Mouse (Mus musculus) neural tube, embryonic 12.5 days (tissue): ENCODE measurements at regions not wholly inside any gene's neighbourhood (a gene's known extent, or its start where the extent isn't known, plus 50 kb on each side); places are given as distances from the start of the nearest gene placed in this dataset.
A peak's percentile ranks its signal among the peaks of the same experiment; 100 is the strongest.

Source experiments
- ATAC-seq: fragments of 200-750 bp; cut with Nextera tagmentation; 2 replicates; pipeline ENCODE4 v1.8.0; 2017; ENCODE audit warnings: low read depth, mild to moderate bottlenecking, moderate TSS enrichment, moderate library complexity; ENCODE audit not compliant: low FRiP score
- H3K27ac ChIP-seq: fragments of 300-500 bp; sonication (generic); 2 replicates; pipeline ENCODE4 v1.5.1; 2016
- H3K27me3 ChIP-seq: fragments of 300-500 bp; sonication (generic); replicated peaks from 2 replicates; pipeline ENCODE4 v1.6.1; 2016; ENCODE audit warnings: mild to moderate bottlenecking
- H3K36me3 ChIP-seq: fragments of 300-500 bp; sonication (generic); 2 replicates; pipeline ENCODE4 v1.6.1; 2016; ENCODE audit warnings: mild to moderate bottlenecking
- H3K4me1 ChIP-seq: fragments of 300-500 bp; sonication (generic); 2 replicates; pipeline ENCODE4 v1.6.1; 2016
- H3K4me2 ChIP-seq: fragments of 300-500 bp; sonication (generic); replicated peaks from 2 replicates; pipeline ENCODE4 v1.6.1; 2016; ENCODE audit warnings: mild to moderate bottlenecking
- H3K4me3 ChIP-seq: fragments of 300-500 bp; sonication (generic); 2 replicates; pipeline ENCODE4 v1.5.1; 2016
- H3K9ac ChIP-seq: fragments of 300-500 bp; sonication (generic); 2 replicates; pipeline ENCODE4 v1.6.1; 2016; ENCODE audit warnings: mild to moderate bottlenecking
- H3K9me3 ChIP-seq: fragments of 300-500 bp; sonication (generic); 2 replicates; pipeline ENCODE4 v1.6.1; 2016; ENCODE audit warnings: mild to moderate bottlenecking
- WGBS: fragments of 180-500 bp; shearing (Covaris S2); methylation state at CpG from one replicate; pipeline ENCODE4 v1.1.7; 2016; 5-methylcytosine and 5-hydroxymethylcytosine counted together

GRCm38 (mm10) chr1:128672306-128672705 is 80.2 kb upstream of the Cxcr4 start:
- no peak overlapping the region for H3K9ac ChIP-seq
- no peak overlapping the region for H3K4me2 ChIP-seq
- ATAC-seq: no peak
- H3K36me3 ChIP-seq: no peaks in the 10 kb centered on the region
- WGBS: 91% methylated on average over 3 of the region's 3 CpGs
- no peaks in the 10 kb centered on the region for H3K4me1 ChIP-seq
- H3K27ac ChIP-seq: no peak overlapping the region
- H3K4me3 ChIP-seq: no peak overlapping the region
- H3K27me3 ChIP-seq: no peaks in the 10 kb centered on the region
- no peaks in the 10 kb centered on the region for H3K9me3 ChIP-seq

- no peak overlapping the region for H3K27ac ChIP-seq
- no peaks in the 10 kb centered on the region for H3K36me3 ChIP-seq
- no peaks in the 10 kb centered on the region for H3K27me3 ChIP-seq
- no peak overlapping the region for H3K4me3 ChIP-seq
- H3K4me1 ChIP-seq: no peaks in the 10 kb centered on the region
- H3K4me2 ChIP-seq: no peak overlapping the region
- no peak overlapping the region for H3K9ac ChIP-seq
- no peak for ATAC-seq
- no peaks in the 10 kb centered on the region for H3K9me3 ChIP-seq
- 88% methylated on average over 3 of the region's 3 CpGs for WGBS
Observed at GRCm38 (mm10) chr1:128671495-128671894, 79.4 kb upstream of the Cxcr4 start.

GRCm38 (mm10) chr1:128671016-128671415 is 78.9 kb upstream of the Cxcr4 start:
- 62% methylated on average over 5 of the region's 5 CpGs for WGBS

GRCm38 (mm10) chr1:128669241-128669666 is 77.2 kb upstream of the Cxcr4 start:
- H3K9me3 ChIP-seq: no peaks in the 10 kb centered on the region
- H3K4me2 ChIP-seq: no peak overlapping the region
- no peaks in the 10 kb centered on the region for H3K27me3 ChIP-seq
- H3K4me1 ChIP-seq: no peaks in the 10 kb centered on the region
- peak; percentile 41; the same call in 1 of the 2 replicates for ATAC-seq
- no peak overlapping the region for H3K4me3 ChIP-seq
- H3K36me3 ChIP-seq: no peaks in the 10 kb centered on the region
- H3K9ac ChIP-seq: no peak overlapping the region
- no peak overlapping the region for H3K27ac ChIP-seq
- 26% methylated on average over 2 of the region's 2 CpGs for WGBS

More at GRCm38 (mm10) chr1:128671016-128671415, 78.9 kb upstream of the Cxcr4 start:
- Histone ChIP-seq H3K9ac (no peak overlapping the region), H3K4me3 (no peak overlapping the region), H3K4me1 (no peaks in the 10 kb centered on the region), H3K36me3 (no peaks in the 10 kb centered on the region), H3K4me2 (no peak overlapping the region), H3K27me3 (no peaks in the 10 kb centered on the region), H3K27ac (no peak overlapping the region), H3K9me3 (no peaks in the 10 kb centered on the region)
- no peak for ATAC-seq

- H3K27ac ChIP-seq: no peak overlapping the region
- H3K4me2 ChIP-seq: no peak overlapping the region
- no peak for ATAC-seq
- H3K9ac ChIP-seq: no peak overlapping the region
- H3K4me1 ChIP-seq: no peaks in the 10 kb centered on the region
- no peak overlapping the region for H3K4me3 ChIP-seq
- no peaks in the 10 kb centered on the region for H3K9me3 ChIP-seq
- H3K27me3 ChIP-seq: no peaks in the 10 kb centered on the region
- no peaks in the 10 kb centered on the region for H3K36me3 ChIP-seq
- 80% methylated on average over 6 of the region's 6 CpGs for WGBS
Observed at GRCm38 (mm10) chr1:128668718-128669117, 76.6 kb upstream of the Cxcr4 start.

GRCm38 (mm10) chr1:128667121-128667762 is 75.1 kb upstream of the Cxcr4 start:
- no peak overlapping the region for H3K27ac ChIP-seq
- no peak overlapping the region for H3K4me3 ChIP-seq
- ATAC-seq: no peak
- H3K4me2 ChIP-seq: no peak overlapping the region
- no peaks in the 10 kb centered on the region for H3K27me3 ChIP-seq
- H3K36me3 ChIP-seq: no peaks in the 10 kb centered on the region
- H3K9me3 ChIP-seq: no peaks in the 10 kb centered on the region
- WGBS: 91% methylated on average over 4 of the region's 4 CpGs
- H3K4me1 ChIP-seq: no peaks in the 10 kb centered on the region
- H3K9ac ChIP-seq: no peak overlapping the region

GRCm38 (mm10) chr1:128663207-128663606 is 71.1 kb upstream of the Cxcr4 start:
- peaks cover 7% of the 10 kb centered on the region; the same call in 1 of the 2 replicates for H3K4me1 ChIP-seq
- WGBS: 87% methylated on average over 2 of the region's 2 CpGs
- no peak overlapping the region for H3K4me3 ChIP-seq
- no peaks in the 10 kb centered on the region for H3K36me3 ChIP-seq
- H3K9me3 ChIP-seq: no peaks in the 10 kb centered on the region
- H3K4me2 ChIP-seq: no peak overlapping the region
- no peak for ATAC-seq
- H3K9ac ChIP-seq: no peak overlapping the region
- H3K27me3 ChIP-seq: no peaks in the 10 kb centered on the region
- H3K27ac ChIP-seq: no peak overlapping the region

- Histone ChIP-seq H3K27ac (no peak overlapping the region), H3K27me3 (no peaks in the 10 kb centered on the region), H3K4me3 (no peak overlapping the region), H3K4me1 (peaks cover 7% of the 10 kb centered on the region; the same call in 1 of the 2 replicates), H3K36me3 (no peaks in the 10 kb centered on the region), H3K9me3 (0 out of 2 replicates have a peak, but pooled peaks cover 4% of the 10 kb centered on the region), H3K4me2 (no peak overlapping the region), H3K9ac (no peak overlapping the region)
- ATAC-seq: no peak
- WGBS: 29% methylated on average over 1 of the region's 1 CpGs
Observed at GRCm38 (mm10) chr1:128659857-128660256, 67.8 kb upstream of the Cxcr4 start.

- Histone ChIP-seq H3K4me3 (no peak overlapping the region), H3K4me2 (no peak overlapping the region), H3K27ac (no peak overlapping the region), H3K9ac (no peak overlapping the region), H3K4me1 (peaks cover 7% of the 10 kb centered on the region; the same call in 1 of the 2 replicates), H3K9me3 (0 out of 2 replicates have a peak, but pooled peaks cover 4% of the 10 kb centered on the region), H3K27me3 (no peaks in the 10 kb centered on the region), H3K36me3 (no peaks in the 10 kb centered on the region)
- ATAC-seq: no peak
- 61% methylated on average over 2 of the region's 2 CpGs for WGBS
Observed at GRCm38 (mm10) chr1:128658802-128659201, 66.7 kb upstream of the Cxcr4 start.

GRCm38 (mm10) chr1:128654099-128654862 is 62.2 kb upstream of the Cxcr4 start:
- Histone ChIP-seq H3K36me3 (no peaks in the 10 kb centered on the region), H3K9me3 (0 out of 2 replicates have a peak, but pooled peaks cover 4% of the 10 kb centered on the region), H3K9ac (no peak overlapping the region), H3K4me1 (0 out of 2 replicates have a peak, but pooled peaks cover 4% of the 10 kb centered on the region), H3K4me2 (no peak overlapping the region), H3K27ac (no peak overlapping the region), H3K4me3 (no peak overlapping the region), H3K27me3 (no peaks in the 10 kb centered on the region)
- 68% methylated on average over 5 of the region's 5 CpGs for WGBS
- no peak for ATAC-seq

- H3K9ac ChIP-seq: no peak overlapping the region
- H3K27me3 ChIP-seq: no peaks in the 10 kb centered on the region
- no peak overlapping the region for H3K4me3 ChIP-seq
- no peak overlapping the region for H3K4me2 ChIP-seq
- H3K4me1 ChIP-seq: 0 out of 2 replicates have a peak, but pooled peaks cover 4% of the 10 kb centered on the region
- 96% methylated on average over 2 of the region's 2 CpGs for WGBS
- no peak for ATAC-seq
- H3K36me3 ChIP-seq: no peaks in the 10 kb centered on the region
- H3K27ac ChIP-seq: no peak overlapping the region
- no peaks in the 10 kb centered on the region for H3K9me3 ChIP-seq
Observed at GRCm38 (mm10) chr1:128650596-128650995, 58.5 kb upstream of the Cxcr4 start.

- Histone ChIP-seq H3K9ac (no peak overlapping the region), H3K27me3 (no peaks in the 10 kb centered on the region), H3K27ac (no peak overlapping the region), H3K4me2 (no peak overlapping the region), H3K4me3 (no peak overlapping the region), H3K36me3 (no peaks in the 10 kb centered on the region), H3K9me3 (no peaks in the 10 kb centered on the region), H3K4me1 (0 out of 2 replicates have a peak, but pooled peaks cover 4% of the 10 kb centered on the region)
- WGBS: 33% methylated on average over 13 of the region's 13 CpGs
- ATAC-seq: 0 out of 2 replicates have a peak, but pooled peaks have one; percentile 25
Observed at GRCm38 (mm10) chr1:128649490-128650178, 57.5 kb upstream of the Cxcr4 start.
